Mouse (Mus musculus): ENCODE measurements around the gene Hnf1a.

- TF ChIP-seq CTCF (IDR thresholded peaks at IDR 0.05; ENCODE audit: control insufficient read depth, insufficient read depth, insufficient read length) (no peak), MAX (IDR thresholded peaks at IDR 0.05) (no peak)
Observed at GRCm38 (mm10) chr5:114942074-114942765, 28.7 kb downstream of the Hnf1a start, which contains the start of gene 2210016L21Rik.

Measured in C2C12 (cell line).